Mouse (Mus musculus): Measurements from ENCODE around the gene Bhlha15. TPM values are rescaled to one million over a fixed set of nuclear protein-coding genes. Genes with fewer than 3 reads are reported as not detected.

Bhlha15 gene
- 2.6 and 4.3 TPM in 2 replicates for total RNA-seq (2012; rRNA removed)
- 1 to 10 TPM in 1 of 2 experiments, not detected in 1; 4.1 TPM for polyA plus RNA-seq (2012; ENCODE audit: insufficient read depth in 1 of 2, insufficient read length in 2 of 2, low read depth in 1 of 2, low replicate concordance in 2 of 2, missing spikeins in 1 of 2)

GRCm38 (mm10) chr5:144189950-144190583 lies at the start of gene Bhlha15:
TSS of gene Bhlha15 (plus strand) at chr5:144190286.
- DNase-seq (ENCODE audit: low read depth, low spot score) = peak; percentile 86
- peak within 1 kb of the TSS; percentile 22 for H3K27ac ChIP-seq (ENCODE audit: control insufficient read depth, low read depth, low read length)
- H3K4me1 ChIP-seq (ENCODE audit: control insufficient read depth in 1 of 2, insufficient read depth in 2 of 2, low read length in 2 of 2) = peaks cover 0 to 3% of the 10 kb centered on the region in 2 experiments; a peak in 2 of 4 replicates
- TF ChIP-seq CHD2 (IDR thresholded peaks at IDR 0.05; ENCODE audit: low read length) (no peak), POLR2A (IDR thresholded peaks at IDR 0.05; ENCODE audit: control insufficient read depth in 1 of 2, insufficient read depth in 1 of 2, low read depth in 1 of 2, low read length in 2 of 2, poor library complexity in 1 of 2) (peak in 1 of 2 experiments; percentile 25; a peak in 1 of 4 replicates), NELFE (IDR thresholded peaks at IDR 0.05; ENCODE audit: low read depth, low read length) (peak; percentile 30), KAT2A (conservative IDR thresholded peaks at IDR 0.05; ENCODE audit: low read depth, low read length) (no peak), MXI1 (IDR thresholded peaks at IDR 0.05; ENCODE audit: low read depth, low read length) (peak; percentile 91), ZMIZ1 (IDR thresholded peaks at IDR 0.05; ENCODE audit: low read depth, low read length) (no peak), ZKSCAN1 (IDR thresholded peaks at IDR 0.05; ENCODE audit: low read depth, low read length) (no peak), HCFC1 (IDR thresholded peaks at IDR 0.05; ENCODE audit: low read depth, low read length) (no peak), TAL1 (IDR thresholded peaks at IDR 0.05; ENCODE audit: low read length) (peak; percentile 16; the same call in 1 of the 2 replicates), JUND (IDR thresholded peaks at IDR 0.05; ENCODE audit: low read depth, low read length) (no peak), E2F4 (IDR thresholded peaks at IDR 0.05; ENCODE audit: borderline replicate concordance, low read depth, low read length) (no peak), ZNF384 (IDR thresholded peaks at IDR 0.05; ENCODE audit: low read depth, low read length) (no peak), RCOR1 (IDR thresholded peaks at IDR 0.05; ENCODE audit: low read depth, low read length) (no peak), EP300 (IDR thresholded peaks at IDR 0.05; ENCODE audit: low read depth in 1 of 2, low read length in 2 of 2) (no peak), USF1 (IDR thresholded peaks at IDR 0.05; ENCODE audit: low read depth, low read length) (peak; percentile 75; the same call in 1 of the 2 replicates), POLR2AphosphoS2 (IDR thresholded peaks at IDR 0.05; ENCODE audit: low read length) (no peak), CHD1 (IDR thresholded peaks at IDR 0.05; ENCODE audit: low read depth, low read length) (no peak), SIN3A (IDR thresholded peaks at IDR 0.05; ENCODE audit: low read length) (0 out of 2 replicates have a peak, but pooled peaks have one; percentile 39), MYC (IDR thresholded peaks at IDR 0.05; ENCODE audit: low read depth, low read length) (peak; percentile 58), MAX (IDR thresholded peaks at IDR 0.05; ENCODE audit: low read length) (peak; percentile 71; the same call in 1 of the 2 replicates), USF2 (IDR thresholded peaks at IDR 0.05; ENCODE audit: borderline replicate concordance in 1 of 2, insufficient read depth in 1 of 2, low read depth in 1 of 2, low read length in 2 of 2) (no peak), MEF2A (IDR thresholded peaks at IDR 0.05; ENCODE audit: extremely low read depth, insufficient replicate concordance, low read depth, low read length, poor library complexity, severe bottlenecking) (no peak), BHLHE40 (IDR thresholded peaks at IDR 0.05; ENCODE audit: borderline replicate concordance, low read depth, low read length) (no peak), UBTF (IDR thresholded peaks at IDR 0.05; ENCODE audit: borderline replicate concordance, insufficient read depth, low read depth, low read length) (no peak), SMC3 (IDR thresholded peaks at IDR 0.05; ENCODE audit: low read depth, low read length) (no peak), MAFK (IDR thresholded peaks at IDR 0.05; ENCODE audit: borderline replicate concordance, low read depth, low read length) (no peak), ZC3H11A (IDR thresholded peaks at IDR 0.05; ENCODE audit: low read depth, low read length) (no peak), NRF1 (IDR thresholded peaks at IDR 0.05; ENCODE audit: insufficient read depth, low read depth, low read length, poor library complexity, severe bottlenecking) (0 out of 2 replicates have a peak, but pooled peaks have one; percentile 21), TCF12 (IDR thresholded peaks at IDR 0.05; ENCODE audit: low read depth, low read length) (0 out of 2 replicates have a peak, but pooled peaks have one; percentile 25), MYB (IDR thresholded peaks at IDR 0.05; ENCODE audit: low read depth, low read length) (no peak), RAD21 (IDR thresholded peaks at IDR 0.05; ENCODE audit: low read depth, low read length) (no peak)
- H3K27me3 ChIP-seq (ENCODE audit: control insufficient read depth in 1 of 2, insufficient read depth in 2 of 2, low read length in 2 of 2) = no peaks in the 10 kb centered on the region
- peak within 1 kb of the TSS; percentile 66 to 67 for H3K4me3 ChIP-seq (ENCODE audit: control insufficient read depth in 1 of 2, insufficient read depth in 1 of 2, low read depth in 2 of 2, low read length in 2 of 2)
- H3K9me3 ChIP-seq (replicated peaks; ENCODE audit: insufficient read depth, low read length) = no peaks in the 10 kb centered on the region
- H3K36me3 ChIP-seq (ENCODE audit: control insufficient read depth in 1 of 2, insufficient read depth in 2 of 2, low read length in 2 of 2) = no peaks in the 10 kb centered on the region; a peak in 2 of 4 replicates
- no peaks in the 10 kb centered on the region for H3K79me2 ChIP-seq (ENCODE audit: control insufficient read depth, insufficient read depth, low read length, poor library complexity)
- peak within 1 kb of the TSS; percentile 75 for H3K9ac ChIP-seq (ENCODE audit: control insufficient read depth, low read depth, low read length, poor library complexity, severe bottlenecking)

Measured in MEL (cell line).